Mouse (Mus musculus): ENCODE data around the gene Fars2.
A peak's percentile ranks its signal among the peaks of the same experiment; 100 is the strongest.

Fars2 gene

DNA sequence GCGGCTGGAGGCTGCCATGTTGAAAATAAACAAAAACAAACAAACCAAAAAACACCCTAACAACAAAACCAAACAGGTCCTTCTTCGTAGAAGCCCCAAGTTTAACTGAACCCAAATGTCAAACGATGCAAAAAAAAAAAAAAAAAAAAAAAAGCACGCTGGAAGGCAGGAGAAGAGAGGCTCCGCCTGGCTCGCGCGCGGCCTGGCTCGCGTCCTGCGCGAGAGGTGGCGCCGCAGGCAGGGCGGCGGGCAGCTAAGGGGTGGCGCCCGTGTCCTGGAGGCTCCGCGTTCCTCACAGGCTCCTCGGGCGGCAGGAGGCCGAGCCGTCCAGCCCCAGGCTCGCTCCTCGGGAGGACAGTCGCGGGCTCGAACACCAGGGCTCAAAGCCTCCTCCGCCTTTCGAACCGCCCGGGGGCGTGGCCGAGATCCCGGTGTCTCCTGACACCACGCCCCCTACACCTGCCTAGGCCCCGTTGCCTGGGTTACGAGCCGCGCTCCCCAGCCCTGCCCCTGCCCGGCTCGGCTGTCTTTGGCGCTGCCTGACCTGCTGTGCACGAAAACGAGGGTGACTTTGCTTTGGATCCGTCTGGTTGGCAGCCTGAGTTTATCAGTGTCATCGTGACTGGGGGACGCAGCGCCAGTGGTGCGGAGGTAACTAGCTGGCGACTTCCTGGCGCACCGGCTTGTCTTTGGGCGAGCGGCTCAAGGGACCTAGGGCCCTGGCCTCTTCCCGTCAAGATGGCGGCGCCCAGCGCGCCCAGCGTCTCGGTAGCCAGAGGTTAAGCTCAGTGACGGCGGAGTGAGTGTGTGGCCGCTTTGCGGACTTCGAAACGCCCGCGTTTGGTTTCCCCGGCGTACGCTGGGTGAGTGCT is at the start of gene Fars2, which contains the start of gene Lyrm4:
Gene Fars2 (plus strand): TSS at position 270 of the 872 bp plus-strand sequence.
Gene Lyrm4 (minus strand): TSS at position 384 of the 872 bp plus-strand sequence.
- peak; percentile 91 for DNase-seq (ENCODE audit: low read depth, low spot score)

DNA sequence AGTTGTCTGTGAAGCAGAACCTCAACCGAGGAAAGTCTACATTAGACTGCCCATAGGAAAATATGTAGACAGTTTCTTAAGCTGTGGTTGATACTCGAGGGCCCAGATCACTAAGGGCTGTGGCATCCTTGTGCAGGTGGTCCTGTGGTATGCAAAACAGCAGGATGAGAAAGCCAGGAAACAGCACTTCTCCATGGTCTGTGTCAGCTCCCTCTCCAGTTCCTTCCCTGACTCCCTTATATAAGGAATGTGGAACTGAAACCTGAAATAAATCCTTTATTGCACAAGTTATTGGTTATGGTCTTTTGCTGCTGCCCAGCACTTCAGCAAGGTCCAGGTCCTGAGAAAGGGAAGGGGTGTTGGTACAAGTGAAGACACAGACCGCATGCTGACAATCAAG is 42.7 kb upstream of the Fars2 start:
- no peak for DNase-seq (ENCODE audit: low read depth, low spot score)

DNA sequence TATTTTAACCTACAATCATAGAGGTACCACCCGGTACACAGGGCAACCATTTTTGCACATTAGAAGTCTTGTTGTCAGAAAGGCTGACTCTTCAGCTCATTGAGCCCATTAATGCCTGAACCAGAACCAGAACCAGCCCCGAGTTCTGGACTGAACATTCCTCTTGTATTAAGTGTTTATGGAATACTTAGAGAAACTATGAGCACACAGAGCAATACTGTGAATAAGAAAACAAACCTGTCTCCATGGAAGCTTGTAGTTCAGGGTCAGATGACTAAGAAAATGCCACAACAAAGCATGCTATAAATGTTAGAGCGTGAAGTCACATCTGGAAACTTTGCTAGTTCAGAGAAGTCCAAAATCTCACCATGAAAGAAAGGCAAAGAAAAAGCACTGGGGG is 35.6 kb upstream of the Fars2 start:
- no peak for DNase-seq (ENCODE audit: low read depth, low spot score)

DNA sequence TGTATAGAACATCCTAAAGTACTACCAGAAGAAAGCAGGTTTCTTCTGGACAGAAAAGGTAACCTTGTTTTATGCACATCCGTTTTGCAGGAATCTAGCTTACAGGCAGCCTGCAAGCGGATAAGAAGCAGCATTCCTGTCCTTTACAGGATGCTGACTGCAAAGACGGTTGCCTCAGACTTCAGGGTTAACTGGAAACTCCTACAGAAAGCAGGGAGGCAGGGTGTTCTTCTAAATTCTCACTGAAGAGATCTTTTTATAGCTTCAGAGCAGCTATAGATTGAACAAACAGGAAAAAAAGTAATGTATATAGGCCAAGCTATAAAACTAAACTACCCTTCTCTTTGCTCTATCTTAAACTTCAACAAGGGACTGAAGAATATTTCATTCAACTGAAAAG is 32.5 kb upstream of the Fars2 start:
- no peak for DNase-seq (ENCODE audit: low read depth, low spot score)

DNA sequence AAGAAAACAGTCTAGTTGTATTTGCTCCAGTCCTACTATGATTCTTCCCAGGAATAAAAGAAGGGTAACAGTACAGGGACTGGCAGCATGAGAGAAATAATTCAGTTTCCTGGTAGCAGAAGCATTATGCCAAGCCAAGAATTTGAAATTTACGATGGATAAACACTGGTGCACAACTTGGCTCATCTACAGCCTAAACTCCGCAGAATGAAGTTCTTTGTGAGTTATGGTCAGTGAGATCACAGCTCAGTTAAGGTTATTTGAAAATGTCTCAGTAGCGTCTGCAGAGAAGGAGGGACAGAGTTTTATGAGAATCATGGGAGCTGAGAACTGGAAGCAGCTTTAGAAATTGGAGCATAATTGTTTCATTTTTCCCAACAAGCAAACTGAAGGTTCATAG is 31.2 kb upstream of the Fars2 start:
- no peak for DNase-seq (ENCODE audit: low read depth, low spot score)

DNA sequence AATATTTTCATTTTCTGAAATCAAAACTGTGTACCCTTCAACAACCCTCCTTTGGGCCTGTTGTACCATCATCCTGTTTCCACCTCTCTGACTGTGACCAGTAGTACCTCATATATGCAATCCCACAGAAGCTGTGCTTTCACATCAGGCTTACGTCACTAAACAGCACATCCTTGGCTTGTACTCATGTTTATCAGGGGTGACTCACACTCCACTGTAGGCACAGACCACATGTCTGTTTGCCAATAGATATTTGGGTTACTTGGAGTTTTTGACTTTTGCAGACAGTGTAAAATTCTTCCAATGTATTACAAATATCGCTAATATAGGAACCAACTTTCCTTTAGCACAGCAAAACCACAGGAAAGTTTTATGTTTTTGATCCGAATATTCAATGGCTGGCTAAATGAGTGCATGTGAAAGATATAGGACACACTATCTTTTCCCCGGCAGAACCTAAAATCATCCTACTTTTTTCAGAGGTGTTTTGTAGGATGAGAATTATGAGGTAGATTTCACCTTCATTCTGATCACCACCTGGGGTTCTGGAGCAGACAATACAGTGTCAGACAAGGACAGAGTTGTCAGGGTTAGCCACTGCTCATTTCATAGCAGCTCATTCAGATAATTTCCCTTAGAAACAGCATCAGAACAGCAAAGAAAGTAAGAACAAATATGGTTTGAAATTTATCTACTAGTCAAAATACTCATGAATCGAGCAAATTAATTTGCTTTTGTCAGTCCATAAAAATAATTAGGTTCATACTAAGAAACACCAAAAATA is 30.4 kb upstream of the Fars2 start:
- DNase-seq (ENCODE audit: low read depth, low spot score): no peak

DNA sequence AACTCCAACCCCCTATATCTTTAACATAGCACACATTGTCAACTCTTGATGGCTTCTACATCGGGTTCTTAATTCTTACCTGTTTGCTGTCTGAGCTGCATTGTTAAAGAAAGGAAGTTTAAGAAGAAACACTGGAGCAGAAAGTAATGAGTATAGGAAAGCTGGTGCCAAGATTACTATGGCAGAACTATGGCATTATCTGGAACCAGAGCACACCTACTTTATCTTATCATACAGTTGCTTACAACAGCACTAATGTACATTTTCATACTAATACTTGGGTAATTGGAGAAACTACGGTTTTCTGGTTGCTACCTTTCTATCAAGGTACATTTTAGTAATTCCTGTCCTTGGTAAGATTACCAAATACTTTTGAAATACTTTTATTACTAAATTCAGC is 29.8 kb upstream of the Fars2 start:
- no peak for DNase-seq (ENCODE audit: low read depth, low spot score)

DNA sequence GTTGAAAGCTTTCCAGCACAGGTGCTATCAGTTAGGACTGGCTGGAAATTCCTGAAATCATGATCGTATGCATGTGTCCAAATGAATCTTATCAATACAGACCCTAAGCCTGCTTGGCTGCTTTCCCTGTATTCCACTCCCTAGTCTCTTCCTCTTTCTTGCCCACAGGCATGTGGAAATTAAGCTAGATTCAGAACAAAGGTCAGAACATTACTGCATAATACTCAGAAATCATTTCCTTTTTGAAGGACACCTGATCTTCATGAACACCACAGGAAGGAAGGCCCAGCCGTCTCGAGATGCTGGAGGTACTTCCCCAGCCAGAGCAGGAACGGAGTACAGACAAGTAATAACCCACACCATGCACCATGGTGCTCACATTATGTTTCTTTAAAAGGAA is 29.0 kb upstream of the Fars2 start:
- no peak for DNase-seq (ENCODE audit: low read depth, low spot score)

DNA sequence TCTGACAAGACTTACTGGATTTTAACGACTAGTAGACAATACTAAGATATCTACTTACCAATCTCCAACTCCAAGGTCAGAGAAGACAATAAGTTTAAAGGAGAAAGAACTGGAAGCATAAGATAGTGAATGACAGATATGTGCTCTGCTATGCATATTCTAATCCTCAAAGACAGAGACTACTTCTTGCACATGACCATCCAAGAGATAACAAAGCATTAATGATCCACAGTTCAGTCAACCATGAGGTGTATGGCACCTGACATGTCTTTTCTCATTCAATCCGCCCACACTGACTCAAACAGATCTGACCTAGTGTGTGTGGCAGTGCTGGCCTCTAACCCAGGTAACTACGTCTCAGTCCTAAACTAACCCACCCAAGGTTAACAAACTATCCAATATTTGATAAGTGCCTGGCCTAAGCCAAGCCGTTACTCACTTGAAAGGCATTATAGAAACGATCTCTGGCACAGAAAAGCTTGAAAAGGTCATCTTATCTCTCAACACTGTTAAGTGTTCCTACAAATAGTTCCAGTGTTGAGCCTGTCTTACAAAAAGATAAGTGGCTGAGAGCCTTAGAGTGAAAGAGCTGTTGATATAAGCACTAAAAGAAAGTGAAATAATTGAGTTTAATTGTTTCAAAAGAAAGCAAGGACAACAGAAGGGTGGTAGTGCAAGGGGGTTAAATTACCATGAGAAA is 20.4 kb upstream of the Fars2 start:
- DNase-seq (ENCODE audit: low read depth, low spot score): no peak

DNA sequence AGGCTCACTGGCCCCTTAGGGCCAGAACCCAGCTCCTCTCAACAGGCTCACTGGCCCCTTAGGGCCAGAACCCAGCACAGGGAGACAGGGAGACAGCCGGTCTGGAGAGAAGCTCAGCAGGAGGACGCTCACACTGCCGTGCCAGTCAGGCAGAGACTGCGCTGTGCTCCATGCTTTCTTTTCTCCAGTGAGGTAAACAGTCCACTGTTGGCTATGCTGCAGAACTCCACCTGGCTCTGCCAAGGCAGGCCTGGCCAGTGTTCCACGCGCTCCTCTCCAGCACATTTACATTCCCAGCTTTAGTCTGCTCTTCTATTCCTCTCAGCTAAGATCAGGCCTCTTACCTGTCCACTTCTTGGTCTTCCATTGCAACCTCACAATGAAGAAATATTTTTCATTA is 11.6 kb upstream of the Fars2 start:
- DNase-seq (ENCODE audit: low read depth, low spot score): no peak

DNA sequence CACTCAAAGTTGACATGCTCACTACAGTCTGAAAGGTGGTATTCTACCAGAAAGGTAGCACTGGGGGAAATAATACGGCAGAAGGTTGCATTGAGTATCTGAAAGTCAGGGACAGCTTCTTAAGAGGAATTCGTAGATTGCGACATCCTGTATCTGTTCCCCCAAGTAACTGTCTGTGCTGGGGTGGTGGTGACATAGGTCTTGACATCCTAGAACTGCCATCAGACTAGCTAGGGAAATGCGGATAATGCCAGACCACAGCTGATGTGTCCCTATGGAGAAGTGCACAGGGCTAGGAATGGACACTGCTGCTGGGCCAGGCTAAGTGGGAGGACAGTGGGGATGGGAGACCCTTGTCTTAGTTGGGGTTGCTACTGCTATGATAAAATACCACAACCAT is 8.7 kb upstream of the Fars2 start:
- DNase-seq (ENCODE audit: low read depth, low spot score): no peak

DNA sequence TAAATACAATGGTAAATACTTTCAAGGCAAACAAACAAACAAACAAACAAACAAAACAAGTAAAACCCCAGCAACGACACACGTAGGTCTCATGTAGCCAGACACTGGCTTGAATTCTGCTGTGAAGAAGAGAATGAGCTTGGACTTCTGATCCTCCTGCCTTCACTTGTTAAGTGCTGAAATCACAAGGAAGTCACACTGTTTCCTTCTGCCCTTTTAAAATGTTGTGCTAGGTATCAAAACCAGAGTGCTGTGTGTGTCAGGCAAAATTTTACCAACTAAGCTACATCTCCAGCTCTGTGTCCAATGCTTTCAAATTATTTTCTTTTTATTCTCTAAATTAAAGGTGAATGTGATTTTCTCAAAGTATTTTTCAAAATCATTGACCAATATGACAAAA is 5.9 kb upstream of the Fars2 start:
- DNase-seq (ENCODE audit: low read depth, low spot score): no peak

DNA sequence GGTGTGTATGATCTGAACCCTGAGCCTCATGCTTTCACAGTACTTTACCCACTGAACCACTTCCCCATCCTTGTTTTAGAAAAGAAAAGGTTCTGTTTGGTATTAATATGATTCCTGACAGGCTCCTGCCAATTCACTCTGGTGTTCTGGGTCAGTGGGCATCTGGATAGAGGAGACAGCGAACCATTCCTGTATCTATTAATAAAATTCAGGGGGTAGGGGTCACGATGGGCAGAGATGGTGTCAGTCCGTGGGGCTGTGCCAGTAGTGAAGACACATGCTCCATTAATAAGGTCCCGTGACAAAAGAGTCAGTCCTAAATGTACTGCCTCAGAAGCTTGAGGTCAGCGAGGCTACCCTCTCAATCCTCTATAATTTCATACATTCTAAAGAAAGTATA is 4.0 kb upstream of the Fars2 start:
- no peak for DNase-seq (ENCODE audit: low read depth, low spot score)

DNA sequence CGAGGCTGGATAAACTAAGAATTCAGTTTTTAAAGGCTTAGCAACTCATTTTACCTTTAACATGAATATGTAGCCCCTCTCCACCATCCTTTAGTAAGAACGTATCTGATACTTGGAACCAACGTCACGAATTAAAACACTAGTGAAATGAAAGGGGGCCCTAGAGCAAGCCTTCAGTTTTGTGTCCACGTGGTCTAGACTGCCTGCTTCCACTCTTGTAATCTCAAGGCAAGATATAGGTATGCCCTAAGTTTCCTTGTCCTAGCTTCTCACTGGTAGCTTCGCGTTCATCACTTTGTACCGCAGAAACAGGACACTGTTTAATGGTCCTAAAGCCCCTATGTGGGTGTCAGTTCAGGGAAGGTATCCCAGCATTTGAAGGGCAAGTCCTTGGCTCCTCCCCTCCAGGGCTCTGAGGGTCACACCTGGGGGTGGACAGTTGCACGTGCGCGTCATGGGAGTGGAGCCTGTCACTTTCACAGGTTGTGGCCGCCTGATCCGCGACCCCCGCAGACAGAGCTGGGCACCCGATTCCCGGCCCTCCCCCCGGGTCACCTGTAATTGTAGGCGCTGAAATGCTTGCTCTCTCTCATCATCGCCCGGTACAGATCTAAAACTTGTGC is 581 bp upstream of the Fars2 start:
- no peak for DNase-seq (ENCODE audit: low read depth, low spot score)

DNA sequence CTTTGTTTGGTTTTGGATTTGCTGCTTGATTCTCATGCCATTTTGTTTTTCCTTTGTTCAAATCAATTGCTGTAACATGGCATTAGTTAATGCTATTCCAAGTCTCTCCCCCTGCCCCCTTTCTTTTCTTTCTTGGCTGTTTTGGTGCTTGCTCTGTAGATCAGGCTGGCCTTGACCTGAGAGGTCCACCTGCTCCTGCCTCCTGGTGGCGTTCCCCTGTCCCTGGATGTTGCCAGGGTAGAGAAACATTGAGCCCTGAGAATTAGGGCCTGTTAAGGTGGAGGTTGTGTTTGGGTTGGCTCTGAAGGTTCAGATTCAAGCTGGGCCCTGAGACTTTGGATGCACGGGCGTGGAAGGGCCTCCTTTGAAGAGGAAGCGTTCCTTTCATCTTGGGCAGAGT is 2.5 kb downstream of the Fars2 start:
- DNase-seq (ENCODE audit: low read depth, low spot score): no peak

DNA sequence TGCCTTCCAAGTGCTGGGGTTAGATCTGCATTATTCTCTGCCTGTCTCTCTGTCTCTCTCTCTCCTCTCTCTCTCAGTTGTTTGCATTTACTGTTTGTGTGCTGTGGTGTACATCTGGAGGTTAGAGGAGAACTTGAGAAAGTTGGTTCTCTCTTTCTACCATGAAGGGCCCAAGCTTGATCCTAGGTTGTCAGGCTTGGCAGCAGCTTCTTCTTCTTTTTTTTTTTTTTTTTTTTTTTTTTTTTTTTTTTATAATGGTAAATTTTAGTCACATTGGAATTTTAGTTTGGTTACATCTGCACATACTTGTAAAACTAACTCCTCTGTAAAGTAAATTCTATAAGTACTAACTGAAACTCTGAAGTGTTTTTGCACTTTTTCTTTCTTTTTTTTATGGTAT is 3.4 kb downstream of the Fars2 start:
- no peak for DNase-seq (ENCODE audit: low read depth, low spot score)

DNA sequence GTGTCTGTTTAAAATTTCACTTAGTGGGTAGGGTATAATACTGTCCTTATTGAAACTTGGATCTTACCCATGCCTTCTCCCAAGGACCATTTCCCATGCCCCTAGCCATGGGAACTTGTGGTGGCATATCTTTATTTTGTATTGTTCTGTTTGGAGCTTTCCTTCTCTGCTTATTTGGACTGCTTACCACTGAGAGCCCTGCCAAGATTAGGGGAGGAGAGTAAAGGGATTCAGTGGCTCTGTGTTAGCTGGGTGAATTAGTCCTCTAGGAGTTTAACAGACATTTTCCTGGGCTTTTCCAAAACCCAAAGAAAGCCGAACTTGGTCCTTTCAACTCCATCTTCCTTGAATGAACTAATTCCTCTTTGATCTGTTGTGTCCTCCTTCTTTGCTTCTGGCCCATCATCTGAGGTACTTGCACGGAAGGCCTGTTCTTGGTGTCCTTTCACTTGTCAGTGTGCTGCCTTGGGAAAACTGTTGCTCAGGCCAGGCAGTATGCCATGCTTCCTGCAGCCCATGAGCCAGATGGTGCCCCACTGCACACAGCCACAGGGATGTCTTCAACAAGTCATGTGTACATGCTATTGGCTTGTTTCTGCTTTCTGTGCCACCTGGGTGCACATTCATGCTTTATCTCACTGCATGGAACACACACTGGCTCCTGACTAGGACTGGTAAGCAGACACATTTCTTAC is 12.3 kb downstream of the Fars2 start:
- no peak for DNase-seq (ENCODE audit: low read depth, low spot score)

DNA sequence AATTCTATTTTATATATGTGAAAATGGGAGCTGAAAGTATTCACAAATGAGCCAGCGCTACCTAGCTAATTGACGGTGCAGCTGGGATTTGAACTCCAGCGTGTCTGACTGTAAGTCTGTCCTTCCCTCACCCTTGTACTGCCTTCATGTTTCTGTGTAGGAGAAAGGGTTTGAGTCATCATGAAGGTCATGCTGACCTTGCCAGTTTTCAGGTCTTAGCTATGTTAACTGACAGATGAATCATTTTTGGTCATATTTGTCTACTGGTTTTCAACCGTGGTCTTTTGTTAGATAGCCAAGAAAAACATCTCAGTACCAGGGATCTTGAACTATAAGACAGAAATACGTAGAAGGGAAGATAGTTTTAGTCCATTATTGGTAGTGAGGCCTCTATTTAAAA is 14.2 kb downstream of the Fars2 start:
- no peak for DNase-seq (ENCODE audit: low read depth, low spot score)

DNA sequence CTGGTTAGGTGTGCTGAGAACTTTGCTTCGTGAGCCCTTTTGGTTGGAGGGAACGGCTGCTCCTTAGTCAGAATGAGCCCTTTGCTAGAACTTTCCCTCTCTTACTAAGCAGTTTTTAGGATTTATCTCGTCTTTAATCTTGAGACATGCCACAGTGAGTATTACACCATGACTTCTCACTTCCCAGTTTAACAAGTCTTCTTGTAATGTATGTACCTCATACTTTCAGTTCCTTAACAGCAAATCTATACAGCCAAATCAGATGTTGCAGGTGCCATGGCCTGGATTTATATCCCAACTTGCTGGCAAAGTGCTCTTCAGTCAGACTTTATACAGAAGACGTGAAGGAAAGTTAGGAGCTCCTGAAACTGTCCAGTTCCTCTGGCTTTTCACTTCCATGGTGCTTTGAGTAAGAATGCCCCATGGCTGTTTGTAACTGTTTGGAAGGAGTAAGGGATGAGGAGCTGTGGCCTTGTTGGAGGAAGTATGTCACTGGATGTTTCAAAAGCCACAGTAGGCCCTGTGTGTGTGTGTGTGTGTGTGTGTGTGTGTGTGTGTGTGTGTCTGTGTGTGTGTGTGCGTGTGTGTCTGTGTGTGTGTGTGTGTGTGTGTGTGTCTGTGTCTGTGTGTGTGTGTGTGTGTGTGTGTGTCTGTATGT is 14.9 kb downstream of the Fars2 start:
- no peak for DNase-seq (ENCODE audit: low read depth, low spot score)

DNA sequence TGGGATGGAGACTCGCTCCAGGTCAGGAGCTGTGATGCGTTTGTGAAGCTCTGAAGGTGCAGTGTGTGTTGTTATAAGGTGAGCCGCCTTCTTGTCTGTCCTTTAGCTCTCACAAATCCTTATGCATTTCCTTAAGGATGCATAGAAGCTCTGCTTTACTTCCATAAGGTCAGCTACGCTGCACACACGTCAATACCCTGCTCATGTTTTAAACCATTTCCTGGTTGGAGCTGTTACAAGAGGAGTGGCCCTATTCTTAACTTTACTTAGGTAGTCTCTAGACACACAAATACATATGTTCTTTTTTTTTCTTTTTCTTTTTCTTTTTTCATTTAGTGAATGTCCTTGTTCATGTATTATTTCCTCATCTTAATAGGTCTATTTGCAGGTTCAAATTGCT is 22.5 kb downstream of the Fars2 start:
- no peak for DNase-seq (ENCODE audit: low read depth, low spot score)
